Mouse (Mus musculus): ENCODE measurements around the gene Pla2g1b. TPM values are rescaled to one million over a fixed set of nuclear protein-coding genes. Genes with fewer than 3 reads are reported as not detected.

Pla2g1b gene
- polyA plus RNA-seq, 1 experiment from 2014 or later: 0.42 TPM

- Histone ChIP-seq H3K4me3 (no peak overlapping the region), H3K4me2 (no peak overlapping the region), H3K9ac (no peak overlapping the region), H3K4me1 (0 out of 2 replicates have a peak, but pooled peaks cover 4% of the 10 kb centered on the region), H3K27me3 (replicated peaks) (0 out of 2 replicates have a peak, but pooled peaks cover 3% of the 10 kb centered on the region), H3K9me3 (replicated peaks) (no peaks in the 10 kb centered on the region), H3K27ac (no peak overlapping the region), H3K36me3 (no peaks in the 10 kb centered on the region)
- no peak for ATAC-seq
- 77% methylated on average over 27 of the region's 27 CpGs for WGBS (ENCODE audit: insufficient replicate concordance)
Observed at GRCm38 (mm10) chr5:115450410-115451317, 15.4 kb upstream of the Pla2g1b start.

GRCm38 (mm10) chr5:115454422-115455090 lies 11.5 kb upstream of the Pla2g1b start:
- no peaks in the 10 kb centered on the region for H3K9me3 ChIP-seq (replicated peaks)
- no peak overlapping the region for H3K4me2 ChIP-seq
- 62% methylated on average over 12 of the region's 12 CpGs for WGBS (ENCODE audit: insufficient replicate concordance)
- no peaks in the 10 kb centered on the region for H3K36me3 ChIP-seq
- H3K9ac ChIP-seq: no peak overlapping the region
- H3K4me1 ChIP-seq: 0 out of 2 replicates have a peak, but pooled peaks cover 4% of the 10 kb centered on the region
- no peak overlapping the region for H3K27ac ChIP-seq
- 0 out of 2 replicates have a peak, but pooled peaks cover 25% of the 10 kb centered on the region for H3K27me3 ChIP-seq (replicated peaks)
- no peak for ATAC-seq
- no peak overlapping the region for H3K4me3 ChIP-seq

DNA sequence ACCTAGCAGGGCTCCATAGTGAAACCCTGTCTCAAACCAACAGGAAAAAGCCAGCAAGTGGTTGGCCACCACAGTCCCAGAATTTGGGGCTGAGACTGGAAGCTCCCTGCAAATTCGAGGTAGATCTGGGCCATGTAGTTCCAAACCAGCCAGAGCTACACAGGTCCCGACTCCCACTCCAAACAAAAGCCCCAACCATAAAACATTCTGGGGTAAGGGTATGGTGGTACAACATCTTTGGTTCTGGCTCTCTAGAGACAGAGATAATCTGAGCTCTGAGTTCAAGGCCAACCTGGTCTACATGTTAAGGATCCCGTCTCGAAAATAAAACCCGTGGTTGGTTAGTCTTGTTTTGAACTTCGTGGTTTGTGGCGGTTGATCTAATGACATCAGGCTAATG lies 10.2 kb upstream of the Pla2g1b start:
- peaks cover 25% of the 10 kb centered on the region; the same call in 1 of the 2 replicates for H3K27me3 ChIP-seq (replicated peaks)
- H3K27ac ChIP-seq: no peak overlapping the region
- H3K4me1 ChIP-seq: peaks cover 7% of the 10 kb centered on the region; the same call in 1 of the 2 replicates
- no peaks in the 10 kb centered on the region for H3K9me3 ChIP-seq (replicated peaks)
- no peak overlapping the region for H3K4me3 ChIP-seq
- 60% methylated on average over 7 of the region's 7 CpGs for WGBS (ENCODE audit: insufficient replicate concordance)
- no peak overlapping the region for H3K9ac ChIP-seq
- no peaks in the 10 kb centered on the region for H3K36me3 ChIP-seq
- ATAC-seq: no peak
- no peak overlapping the region for H3K4me2 ChIP-seq

DNA sequence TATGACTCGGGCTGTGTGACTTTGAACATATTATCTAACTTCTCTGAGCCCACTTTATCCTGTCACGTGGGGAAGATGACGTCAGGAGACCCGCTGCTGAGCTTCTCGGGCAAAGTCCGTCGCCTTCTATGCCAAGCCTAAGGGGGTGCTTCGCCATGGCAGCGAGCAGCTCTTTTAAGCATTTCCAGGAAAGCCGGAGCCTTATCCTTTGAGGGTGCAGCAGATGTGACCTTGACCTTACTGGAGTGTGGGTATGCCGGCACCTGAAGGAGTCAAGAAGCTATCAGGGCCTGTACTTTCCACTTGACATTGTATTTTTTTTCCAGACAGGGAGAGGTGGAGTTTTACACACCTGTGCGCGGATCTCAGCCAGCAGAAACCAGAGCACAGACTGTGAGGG lies 7.1 kb upstream of the Pla2g1b start:
- H3K4me3 ChIP-seq: no peak overlapping the region
- H3K9ac ChIP-seq: no peak overlapping the region
- no peak overlapping the region for H3K4me2 ChIP-seq
- no peaks in the 10 kb centered on the region for H3K9me3 ChIP-seq (replicated peaks)
- H3K36me3 ChIP-seq: no peaks in the 10 kb centered on the region
- H3K27ac ChIP-seq: no peak overlapping the region
- no peak for ATAC-seq
- 57% methylated on average over 13 of the region's 13 CpGs for whole genome bisulfite sequencing (ENCODE audit: insufficient replicate concordance)
- peaks cover 3% of the 10 kb centered on the region; the same call in 1 of the 2 replicates for H3K4me1 ChIP-seq
- H3K27me3 ChIP-seq (replicated peaks): peaks cover 22% of the 10 kb centered on the region; the same call in 1 of the 2 replicates

- Histone ChIP-seq H3K9ac (no peak overlapping the region), H3K4me2 (no peak overlapping the region), H3K36me3 (no peaks in the 10 kb centered on the region), H3K4me3 (no peak overlapping the region), H3K4me1 (peaks cover 14% of the 10 kb centered on the region), H3K27ac (no peak overlapping the region), H3K9me3 (replicated peaks) (no peaks in the 10 kb centered on the region), H3K27me3 (replicated peaks) (peaks cover 5% of the 10 kb centered on the region; the same call in 1 of the 2 replicates)
- no peak for ATAC-seq
- 73% methylated on average over 18 of the region's 18 CpGs for WGBS (ENCODE audit: insufficient replicate concordance)
Observed at GRCm38 (mm10) chr5:115464408-115465115, 1.5 kb upstream of the Pla2g1b start.

DNA sequence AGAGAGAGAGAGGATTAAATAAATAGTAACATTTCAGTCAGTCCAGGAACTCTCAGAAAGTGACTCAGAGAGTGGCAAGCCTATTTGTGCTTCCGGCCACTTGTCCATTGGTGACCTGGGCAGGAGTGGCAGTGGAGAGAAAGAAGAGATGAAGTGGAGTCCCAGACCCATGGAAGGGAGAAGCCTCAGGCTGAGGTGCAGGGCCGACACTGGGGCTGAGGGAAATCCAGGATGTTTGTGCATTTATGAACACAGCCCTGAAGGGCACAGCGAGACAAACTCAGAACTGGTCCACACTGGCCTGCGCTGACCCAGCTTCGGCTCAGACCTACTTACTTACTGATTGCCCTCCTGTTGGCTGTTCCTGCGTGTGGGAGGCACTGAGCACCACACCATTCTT lies 3.7 kb downstream of the Pla2g1b start:
- Histone ChIP-seq H3K4me1 (peaks cover 25% of the 10 kb centered on the region), H3K9ac (no peak overlapping the region), H3K9me3 (replicated peaks) (no peaks in the 10 kb centered on the region), H3K27ac (no peak overlapping the region), H3K4me2 (no peak overlapping the region), H3K27me3 (replicated peaks) (peaks cover 17% of the 10 kb centered on the region), H3K4me3 (no peak overlapping the region), H3K36me3 (no peaks in the 10 kb centered on the region)
- 70% methylated on average over 6 of the region's 6 CpGs for WGBS (ENCODE audit: insufficient replicate concordance)
- no peak for ATAC-seq

- Histone ChIP-seq H3K27ac (no peak overlapping the region), H3K9ac (no peak overlapping the region), H3K4me2 (peak overlapping the region; percentile 34), H3K27me3 (replicated peaks) (peaks cover 25% of the 10 kb centered on the region), H3K9me3 (replicated peaks) (no peaks in the 10 kb centered on the region), H3K4me1 (peaks cover 30% of the 10 kb centered on the region), H3K36me3 (no peaks in the 10 kb centered on the region), H3K4me3 (peak overlapping the region; percentile 1; the same call in 1 of the 2 replicates)
- 29% methylated on average over 20 of the region's 20 CpGs for WGBS (ENCODE audit: insufficient replicate concordance)
- no peak for ATAC-seq
Observed at GRCm38 (mm10) chr5:115470766-115471531, 4.9 kb downstream of the Pla2g1b start.

- peaks cover 20% of the 10 kb centered on the region for H3K27me3 ChIP-seq (replicated peaks)
- no peaks in the 10 kb centered on the region for H3K9me3 ChIP-seq (replicated peaks)
- H3K4me3 ChIP-seq: no peak overlapping the region
- 57% methylated on average over 10 of the region's 10 CpGs for WGBS (ENCODE audit: insufficient replicate concordance)
- H3K36me3 ChIP-seq: no peaks in the 10 kb centered on the region
- no peak overlapping the region for H3K27ac ChIP-seq
- H3K4me2 ChIP-seq: no peak overlapping the region
- H3K9ac ChIP-seq: no peak overlapping the region
- no peak for ATAC-seq
- peaks cover 28% of the 10 kb centered on the region for H3K4me1 ChIP-seq
Observed at GRCm38 (mm10) chr5:115473191-115473590, 7.1 kb downstream of the Pla2g1b start.

DNA sequence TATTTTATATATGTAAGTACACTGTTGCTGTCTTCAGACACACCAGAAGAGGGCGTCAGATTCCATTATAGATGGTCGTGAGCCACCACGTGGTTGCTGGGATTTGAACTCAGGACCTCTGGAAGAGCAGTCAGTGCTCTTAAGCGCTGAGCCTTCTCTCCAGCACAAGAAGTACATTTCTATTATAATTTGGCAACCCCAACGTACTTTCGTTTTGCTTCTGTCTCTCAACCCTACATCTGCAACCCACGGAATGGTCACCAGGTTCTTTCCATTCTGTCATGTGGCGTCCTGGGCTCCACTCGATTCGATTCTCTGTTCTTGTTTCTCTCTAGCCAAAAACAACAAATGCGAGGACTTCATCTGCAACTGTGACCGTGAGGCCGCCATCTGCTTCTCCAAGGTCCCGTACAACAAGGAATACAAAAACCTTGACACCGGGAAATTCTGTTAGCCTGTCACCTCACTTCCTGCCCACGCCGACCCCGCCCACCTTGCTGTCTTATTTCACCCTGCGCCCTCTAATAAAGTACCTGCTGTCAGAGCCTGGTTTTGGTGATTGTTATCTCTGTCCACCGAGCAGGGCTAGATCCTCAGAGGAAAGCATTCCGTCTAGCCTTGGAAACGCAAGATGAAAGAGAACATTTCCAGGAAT lies 8.2 kb downstream of the Pla2g1b start:
- Histone ChIP-seq H3K9ac (no peak overlapping the region), H3K9me3 (replicated peaks) (no peaks in the 10 kb centered on the region), H3K27me3 (replicated peaks) (peaks cover 20% of the 10 kb centered on the region), H3K4me2 (peak overlapping the region; percentile 39), H3K4me1 (peaks cover 29% of the 10 kb centered on the region), H3K36me3 (peaks cover under 1% of the 10 kb centered on the region), H3K4me3 (no peak overlapping the region), H3K27ac (no peak overlapping the region)
- no peak for ATAC-seq
- 49% methylated on average over 22 of the region's 22 CpGs for WGBS (ENCODE audit: insufficient replicate concordance)

DNA sequence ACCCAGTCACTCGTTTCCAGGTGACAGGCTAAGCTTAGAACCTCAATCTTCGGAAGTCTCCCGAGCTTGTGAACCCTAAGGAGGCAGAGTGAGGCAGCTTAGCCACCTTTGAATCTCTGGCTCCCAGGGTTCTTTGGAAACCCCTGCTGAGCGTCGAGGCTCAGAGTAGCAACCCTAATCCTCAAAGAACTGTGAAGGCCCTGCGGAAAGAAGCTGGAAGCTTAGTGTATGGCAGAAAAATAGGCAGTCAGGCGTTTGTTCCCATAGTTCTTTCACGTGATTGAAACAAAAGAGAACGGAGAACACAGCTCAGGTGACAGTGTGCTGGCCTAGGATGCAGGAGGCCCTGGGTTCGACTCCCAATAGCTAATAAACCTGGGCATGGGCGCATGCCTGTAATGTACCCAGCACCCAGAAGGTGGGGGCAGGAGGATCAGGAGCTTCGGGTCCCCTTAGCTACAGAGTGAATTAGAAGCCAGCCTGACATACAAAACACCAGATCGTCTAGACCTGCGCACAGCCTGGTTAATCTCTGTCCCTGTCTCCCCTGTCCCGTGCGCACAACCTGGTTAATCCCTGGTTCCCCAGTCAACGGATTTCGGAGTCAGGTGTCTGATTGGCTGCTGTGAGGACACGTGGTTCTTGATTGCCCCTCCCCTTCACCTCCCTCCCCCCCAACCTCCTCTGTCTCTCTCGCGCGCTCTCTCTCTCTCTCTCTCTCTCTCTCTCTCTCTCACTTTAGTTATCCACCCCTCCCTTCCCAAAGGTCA lies 9.5 kb downstream of the Pla2g1b start:
- Histone ChIP-seq H3K36me3 (peaks cover 7% of the 10 kb centered on the region), H3K27ac (no peak overlapping the region), H3K9me3 (replicated peaks) (no peaks in the 10 kb centered on the region), H3K4me2 (peak overlapping the region; percentile 62), H3K4me1 (peaks cover 40% of the 10 kb centered on the region), H3K4me3 (peak overlapping the region; percentile 34), H3K27me3 (replicated peaks) (peaks cover 18% of the 10 kb centered on the region), H3K9ac (peak overlapping the region; percentile 50)
- peak; percentile 70 for ATAC-seq
- 15% methylated on average over 22 of the region's 22 CpGs for WGBS (ENCODE audit: insufficient replicate concordance)

All from liver, embryonic 12.5 days (tissue).